Mouse (Mus musculus): ENCODE results near the gene Cd81.
A peak's percentile ranks its signal among the peaks of the same experiment; 100 is the strongest.

Gene Cd81

GRCm38 (mm10) chr7:143049841-143050816 lies 2.4 kb upstream of the Cd81 start:
- DNase-seq = no peak

- DNase-seq = no peak
These were observed 1.2 kb upstream of the Cd81 start for GRCm38 (mm10) chr7:143051316-143051715.

DNA sequence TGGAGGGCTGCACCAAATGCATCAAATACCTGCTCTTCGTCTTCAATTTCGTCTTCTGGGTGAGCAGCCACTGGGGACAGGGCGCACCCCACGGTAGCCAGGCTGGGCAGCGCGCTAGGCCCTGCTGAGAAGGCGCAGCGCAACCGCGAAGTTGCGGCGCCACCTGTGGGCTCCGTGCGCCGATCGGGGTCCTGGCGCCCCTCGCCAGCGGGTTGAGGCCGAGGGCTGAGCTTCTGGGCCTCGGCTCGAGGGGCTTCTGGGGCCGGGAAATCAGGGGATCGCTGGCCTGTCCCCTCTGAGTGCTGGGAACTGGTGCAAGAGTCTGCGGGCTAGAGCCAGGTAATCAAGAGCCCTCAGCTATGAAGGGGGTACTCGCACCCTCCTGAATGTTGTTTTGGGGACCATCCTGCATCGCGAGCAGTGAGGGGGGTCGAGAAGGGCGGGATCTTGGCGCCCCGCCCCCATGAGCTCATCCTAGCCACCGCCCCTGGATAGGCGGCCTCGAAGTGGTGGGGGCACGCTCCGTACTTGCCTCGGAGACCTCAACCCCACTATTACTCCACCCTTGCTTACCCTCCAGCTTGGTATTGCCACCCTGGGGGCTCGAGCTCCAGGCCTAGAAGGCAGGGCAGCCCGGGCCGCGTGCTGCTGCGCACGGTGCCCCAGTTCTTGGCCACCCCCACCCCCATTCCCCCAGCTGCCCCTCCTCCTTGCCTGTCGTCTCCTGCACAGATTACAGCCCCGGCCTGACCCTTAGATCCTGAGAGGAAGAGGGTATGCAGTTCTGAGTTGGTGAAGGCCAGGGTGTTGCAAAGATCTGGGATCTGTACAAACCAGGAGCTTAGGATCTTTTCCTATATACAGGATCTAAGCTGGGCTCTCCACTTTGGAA lies 715 bp downstream of the Cd81 start:
- peak; percentile 58 for DNase-seq

- DNase-seq = no peak
These were observed 1.5 kb downstream of the Cd81 start for GRCm38 (mm10) chr7:143053961-143054611.

- no peak for DNase-seq
These were observed 2.0 kb downstream of the Cd81 start for GRCm38 (mm10) chr7:143054612-143054965.

DNA sequence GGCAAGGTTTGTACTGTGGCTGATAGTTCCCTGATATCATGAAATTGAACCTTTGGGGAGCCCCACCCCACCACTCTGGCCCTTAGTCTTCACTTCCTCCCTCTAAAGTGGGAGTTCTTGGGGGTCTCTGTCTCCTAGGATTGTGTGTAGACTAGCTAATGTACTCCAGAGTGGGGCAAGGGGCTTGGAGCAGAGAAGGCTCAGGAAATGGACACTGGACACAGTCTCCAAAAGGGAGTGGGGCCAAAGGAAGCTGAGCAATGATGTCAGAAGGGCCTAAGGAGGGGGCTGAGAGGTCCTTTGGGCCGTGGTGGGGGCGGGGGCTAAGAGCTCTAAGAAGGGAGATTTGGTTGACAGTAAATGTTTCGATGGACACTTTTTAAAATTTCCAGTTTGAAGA lies 2.5 kb downstream of the Cd81 start:
- no peak for DNase-seq

- no peak for DNase-seq
These were observed 3.1 kb downstream of the Cd81 start for GRCm38 (mm10) chr7:143055499-143056186.

DNA sequence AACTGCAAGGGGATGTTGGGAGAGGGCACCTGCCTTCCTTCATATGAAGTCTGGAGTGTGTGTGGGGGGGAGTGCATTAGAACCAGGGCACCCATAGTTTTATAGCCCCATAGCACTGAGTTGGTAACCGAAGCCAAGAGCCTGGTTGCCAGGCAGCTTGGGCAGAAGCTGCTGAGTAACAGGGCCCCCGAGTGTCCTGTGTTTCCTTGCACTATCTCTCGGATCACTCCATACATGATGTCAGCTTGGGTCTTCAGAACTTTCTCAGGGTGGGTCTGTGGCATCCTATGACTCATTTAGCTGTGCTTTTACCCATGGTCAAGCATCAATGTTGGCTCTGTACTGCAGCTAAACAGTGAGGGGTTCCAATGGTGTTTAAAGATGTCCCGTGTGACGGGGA lies 4.5 kb downstream of the Cd81 start:
- no peak for DNase-seq

- DNase-seq = no peak
These were observed 5.2 kb downstream of the Cd81 start for GRCm38 (mm10) chr7:143057667-143058220.

GRCm38 (mm10) chr7:143058221-143058697 lies 5.7 kb downstream of the Cd81 start:
- no peak for DNase-seq

GRCm38 (mm10) chr7:143059202-143059870 lies 6.8 kb downstream of the Cd81 start:
- peak; percentile 43 for DNase-seq

GRCm38 (mm10) chr7:143062704-143063103 lies 10.2 kb downstream of the Cd81 start:
- DNase-seq = no peak

- peak; percentile 39 for DNase-seq
These were observed 11.7 kb downstream of the Cd81 start for GRCm38 (mm10) chr7:143064226-143064625.

- no peak for DNase-seq
These were observed 13.2 kb downstream of the Cd81 start for GRCm38 (mm10) chr7:143065692-143066091.

GRCm38 (mm10) chr7:143067469-143067868 lies 14.9 kb downstream of the Cd81 start:
- DNase-seq = no peak

DNA sequence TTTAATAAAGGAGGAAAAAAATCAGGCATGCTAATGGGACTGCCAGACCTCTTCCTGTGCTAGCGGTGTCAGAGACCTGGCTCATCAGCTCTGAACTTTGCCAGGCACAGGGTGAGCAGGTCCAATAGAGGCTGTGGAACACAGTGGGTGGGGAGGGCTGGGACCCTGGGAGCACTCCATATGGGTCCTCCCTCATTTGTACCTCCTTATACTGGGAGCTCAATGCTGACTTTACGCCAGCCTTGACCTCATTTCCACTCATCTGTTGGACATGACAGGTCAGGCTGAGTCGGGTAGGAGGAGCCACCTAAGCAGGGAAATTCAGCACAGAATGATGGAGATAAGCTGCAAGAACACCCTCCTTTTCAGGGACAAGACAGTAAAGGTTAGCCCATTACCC lies 15.4 kb downstream of the Cd81 start:
- DNase-seq = no peak

GRCm38 (mm10) chr7:143068316-143068881 lies 15.9 kb downstream of the Cd81 start:
- peak; percentile 46 for DNase-seq

- DNase-seq = peak; percentile 99
These were observed 16.5 kb downstream of the Cd81 start, which contains the start of gene Tssc4 for GRCm38 (mm10) chr7:143068882-143069591. Gene Tssc4, plus strand, starts transcription at chr7:143069249.

GRCm38 (mm10) chr7:143069751-143070400 lies 17.3 kb downstream of the Cd81 start:
- DNase-seq = no peak
